Mouse (Mus musculus) embryonic fibroblast, embryonic 13.5 days (primary cell): Measurements from ENCODE around the gene 6820408C15Rik.

ENCODE experiments used
- CTCF ChIP-seq: IDR thresholded peaks from 2 replicates; pipeline ENCODE4 v1.5.1; 2011; ENCODE audit warnings: mild to moderate bottlenecking, control low read depth, low read length, moderate library complexity, borderline replicate concordance; ENCODE audit not compliant: insufficient read depth
- POLR2A ChIP-seq: IDR thresholded peaks from 2 replicates; pipeline ENCODE4 v1.6.1; 2011; ENCODE audit warnings: low read depth, mild to moderate bottlenecking, control low read depth, low read length, moderate library complexity

- peak; percentile 52; the same call in 1 of the 2 replicates for TF ChIP-seq POLR2A
- TF ChIP-seq CTCF = no peak
These were observed 9.3 kb upstream of the 6820408C15Rik start for GRCm38 (mm10) chr2:152406126-152406525.
